Mouse (Mus musculus): ENCODE results near the gene Adgre1. TPM values are rescaled to one million over a fixed set of nuclear protein-coding genes. Genes with fewer than 3 reads are reported as not detected.

The Adgre1 gene
- polyA plus RNA-seq, 1 experiment from 2014 or later, result 25.8 TPM

GRCm38 (mm10) chr17:57339298-57339697 is 19.2 kb upstream of the Adgre1 start:
- no peak overlapping the region for H3K9ac ChIP-seq
- no peaks in the 10 kb centered on the region for H3K9me3 ChIP-seq (replicated peaks)
- H3K4me2 ChIP-seq, result no peak overlapping the region
- no peaks in the 10 kb centered on the region for H3K27me3 ChIP-seq
- H3K4me1 ChIP-seq (replicated peaks), result peaks cover 12% of the 10 kb centered on the region
- no peaks in the 10 kb centered on the region for H3K36me3 ChIP-seq (replicated peaks)
- no peak overlapping the region for H3K4me3 ChIP-seq (replicated peaks)
- WGBS (ENCODE audit: insufficient replicate concordance), result 53% methylated on average over 9 of the region's 9 CpGs
- H3K27ac ChIP-seq (replicated peaks), result no peak overlapping the region; the same call in 1 of the 2 replicates
- no peak for ATAC-seq (ENCODE audit: insufficient read depth)

DNA sequence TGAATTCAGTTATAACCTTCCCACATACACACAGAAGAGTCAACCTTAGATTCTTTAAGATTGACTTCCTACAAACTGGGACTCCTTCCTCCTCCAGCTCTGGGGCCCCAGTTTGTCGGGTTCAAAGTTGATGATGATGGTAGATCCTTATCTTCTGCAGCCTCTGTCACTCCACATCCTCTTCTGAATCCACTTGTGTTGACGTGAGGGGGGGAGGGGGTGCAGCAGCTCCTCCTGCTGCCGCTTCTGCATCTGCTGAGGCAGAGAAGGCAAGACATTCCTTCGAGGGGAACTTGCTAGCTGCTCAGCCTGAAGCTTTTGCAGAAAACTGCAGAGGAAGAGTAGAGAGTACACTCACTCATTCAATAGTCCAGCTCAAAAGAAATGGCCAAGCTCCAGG is 16.9 kb upstream of the Adgre1 start:
- H3K27me3 ChIP-seq, result no peaks in the 10 kb centered on the region
- no peaks in the 10 kb centered on the region for H3K9me3 ChIP-seq (replicated peaks)
- H3K4me1 ChIP-seq (replicated peaks), result peaks cover 3% of the 10 kb centered on the region; the same call in 1 of the 2 replicates
- no peak overlapping the region for H3K4me3 ChIP-seq (replicated peaks)
- no peak overlapping the region for H3K27ac ChIP-seq (replicated peaks)
- H3K9ac ChIP-seq, result no peak overlapping the region
- H3K36me3 ChIP-seq (replicated peaks), result no peaks in the 10 kb centered on the region
- no peak for ATAC-seq (ENCODE audit: insufficient read depth)
- no peak overlapping the region for H3K4me2 ChIP-seq
- WGBS (ENCODE audit: insufficient replicate concordance), result 19% methylated on average over 4 of the region's 4 CpGs

DNA sequence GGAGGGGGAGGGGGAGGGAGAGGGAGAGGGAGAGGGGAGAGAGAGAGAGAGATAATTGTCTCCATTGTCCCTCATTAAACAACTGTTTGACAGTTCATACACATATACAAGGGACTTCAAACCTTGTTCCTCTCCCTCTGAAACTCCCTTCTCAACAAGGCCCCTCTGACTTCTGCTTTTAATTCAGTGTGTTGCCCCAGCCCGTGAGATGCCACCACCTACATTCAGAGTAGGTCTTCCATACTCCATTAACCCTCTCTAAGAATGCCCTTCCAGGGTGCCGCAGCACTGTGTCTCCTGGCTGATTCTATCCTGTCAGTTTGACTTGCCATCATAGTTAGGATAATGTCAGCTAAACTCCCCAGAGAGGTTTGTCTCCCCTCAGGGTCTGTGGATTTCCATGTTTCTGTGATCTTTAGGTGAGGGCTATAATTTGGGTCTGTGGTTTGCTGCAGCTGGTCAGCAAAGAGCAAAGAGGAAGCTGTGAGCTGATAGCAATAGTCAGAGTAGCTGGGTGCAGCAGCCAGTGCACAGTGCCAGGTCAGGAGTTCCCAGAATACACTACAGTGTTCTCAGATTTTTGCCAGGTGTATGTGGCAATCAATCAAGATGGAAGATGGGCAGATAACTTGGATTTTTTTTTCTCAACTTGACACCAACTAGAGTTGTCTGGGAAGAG is 14.3 kb upstream of the Adgre1 start:
- H3K4me2 ChIP-seq, result no peak overlapping the region
- WGBS (ENCODE audit: insufficient replicate concordance), result 6% methylated on average over 2 of the region's 2 CpGs
- H3K4me1 ChIP-seq (replicated peaks), result no peaks in the 10 kb centered on the region; the same call in 1 of the 2 replicates
- H3K27me3 ChIP-seq, result no peaks in the 10 kb centered on the region
- no peak overlapping the region for H3K4me3 ChIP-seq (replicated peaks)
- no peak overlapping the region for H3K9ac ChIP-seq
- H3K36me3 ChIP-seq (replicated peaks), result no peaks in the 10 kb centered on the region
- H3K27ac ChIP-seq (replicated peaks), result 0 out of 2 replicates have a peak overlapping the region, but pooled peaks have one; percentile 24
- no peak for ATAC-seq (ENCODE audit: insufficient read depth)
- no peaks in the 10 kb centered on the region for H3K9me3 ChIP-seq (replicated peaks)

DNA sequence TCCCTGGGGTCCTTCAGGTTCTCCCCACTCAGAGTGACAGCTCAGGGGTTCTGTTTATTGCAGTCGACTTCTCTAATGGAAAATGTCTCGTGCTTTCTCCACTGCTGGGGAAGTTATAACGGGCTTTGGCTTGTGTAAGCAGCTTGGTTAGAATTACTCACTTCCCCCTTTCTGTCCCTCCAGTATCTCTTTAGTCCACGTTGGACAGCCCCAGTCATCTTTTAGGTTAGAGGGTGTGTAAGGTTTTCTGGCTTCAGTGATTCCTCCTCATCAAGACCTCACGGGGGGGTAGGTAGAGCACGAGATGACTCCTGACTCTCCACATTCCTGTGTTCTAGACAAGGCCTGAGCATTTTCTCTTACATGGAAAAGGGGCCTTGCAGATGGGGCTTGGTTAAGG is 11.5 kb upstream of the Adgre1 start:
- Histone ChIP-seq H3K4me2 (no peak overlapping the region), H3K9ac (no peak overlapping the region), H3K27ac (replicated peaks) (0 out of 2 replicates have a peak overlapping the region, but pooled peaks have one; percentile 51), H3K9me3 (replicated peaks) (no peaks in the 10 kb centered on the region), H3K36me3 (replicated peaks) (no peaks in the 10 kb centered on the region), H3K4me1 (replicated peaks) (no peaks in the 10 kb centered on the region; the same call in 1 of the 2 replicates), H3K4me3 (replicated peaks) (no peak overlapping the region), H3K27me3 (no peaks in the 10 kb centered on the region)
- peak; percentile 56 for ATAC-seq (ENCODE audit: insufficient read depth)
- 14% methylated on average over 6 of the region's 6 CpGs for WGBS (ENCODE audit: insufficient replicate concordance)

GRCm38 (mm10) chr17:57347781-57348180 is 10.7 kb upstream of the Adgre1 start:
- no peak overlapping the region for H3K4me3 ChIP-seq (replicated peaks)
- H3K27me3 ChIP-seq, result no peaks in the 10 kb centered on the region
- H3K27ac ChIP-seq (replicated peaks), result 0 out of 2 replicates have a peak overlapping the region, but pooled peaks have one; percentile 51
- ATAC-seq (ENCODE audit: insufficient read depth), result no peak
- H3K4me1 ChIP-seq (replicated peaks), result no peaks in the 10 kb centered on the region; the same call in 1 of the 2 replicates
- H3K4me2 ChIP-seq, result no peak overlapping the region
- 44% methylated on average over 2 of the region's 2 CpGs for WGBS (ENCODE audit: insufficient replicate concordance)
- no peaks in the 10 kb centered on the region for H3K36me3 ChIP-seq (replicated peaks)
- no peak overlapping the region for H3K9ac ChIP-seq
- no peaks in the 10 kb centered on the region for H3K9me3 ChIP-seq (replicated peaks)

GRCm38 (mm10) chr17:57349067-57349466 is 9.4 kb upstream of the Adgre1 start:
- Histone ChIP-seq H3K9ac (no peak overlapping the region), H3K36me3 (replicated peaks) (no peaks in the 10 kb centered on the region), H3K9me3 (replicated peaks) (no peaks in the 10 kb centered on the region), H3K27ac (replicated peaks) (no peak overlapping the region), H3K4me3 (replicated peaks) (no peak overlapping the region), H3K4me1 (replicated peaks) (no peaks in the 10 kb centered on the region; the same call in 1 of the 2 replicates), H3K4me2 (no peak overlapping the region), H3K27me3 (no peaks in the 10 kb centered on the region)
- ATAC-seq (ENCODE audit: insufficient read depth), result no peak
- WGBS (ENCODE audit: insufficient replicate concordance), result 55% methylated on average over 5 of the region's 5 CpGs

- WGBS (ENCODE audit: insufficient replicate concordance), result 64% methylated on average over 5 of the region's 5 CpGs
- no peak overlapping the region for H3K4me3 ChIP-seq (replicated peaks)
Observed at GRCm38 (mm10) chr17:57350212-57350611, 8.3 kb upstream of the Adgre1 start.

DNA sequence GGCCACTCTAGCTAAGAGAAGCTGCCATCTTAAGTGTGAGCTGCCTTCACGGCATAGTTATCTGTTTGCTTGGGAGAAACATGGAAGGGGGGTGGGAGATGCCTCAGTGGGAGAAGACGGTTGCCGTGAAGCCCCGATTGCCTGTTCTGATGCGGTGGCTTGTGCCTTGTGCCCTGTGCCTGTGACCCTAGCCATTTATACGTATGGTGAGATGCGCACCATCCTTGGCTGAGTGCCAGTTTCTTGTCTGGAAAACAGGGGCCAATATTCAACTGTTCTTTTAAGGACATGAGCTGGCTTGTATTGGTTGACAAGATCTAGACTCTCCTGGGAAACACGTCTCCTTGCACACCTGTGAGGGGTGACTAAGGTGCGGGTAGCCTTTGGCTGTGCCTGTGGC is 7.4 kb upstream of the Adgre1 start:
- H3K4me1 ChIP-seq (replicated peaks), result no peaks in the 10 kb centered on the region
- H3K4me2 ChIP-seq, result no peak overlapping the region
- no peak overlapping the region for H3K27ac ChIP-seq (replicated peaks)
- no peak for ATAC-seq (ENCODE audit: insufficient read depth)
- 80% methylated on average over 9 of the region's 9 CpGs for WGBS (ENCODE audit: insufficient replicate concordance)
- no peak overlapping the region for H3K4me3 ChIP-seq (replicated peaks)
- H3K36me3 ChIP-seq (replicated peaks), result no peaks in the 10 kb centered on the region
- H3K9ac ChIP-seq, result no peak overlapping the region
- H3K9me3 ChIP-seq (replicated peaks), result no peaks in the 10 kb centered on the region
- H3K27me3 ChIP-seq, result no peaks in the 10 kb centered on the region

More at GRCm38 (mm10) chr17:57350212-57350611, 8.3 kb upstream of the Adgre1 start:
- Histone ChIP-seq H3K4me1 (replicated peaks) (no peaks in the 10 kb centered on the region), H3K27me3 (no peaks in the 10 kb centered on the region), H3K36me3 (replicated peaks) (no peaks in the 10 kb centered on the region), H3K4me2 (no peak overlapping the region), H3K27ac (replicated peaks) (no peak overlapping the region), H3K9me3 (replicated peaks) (no peaks in the 10 kb centered on the region), H3K9ac (no peak overlapping the region)
- ATAC-seq (ENCODE audit: insufficient read depth), result no peak

DNA sequence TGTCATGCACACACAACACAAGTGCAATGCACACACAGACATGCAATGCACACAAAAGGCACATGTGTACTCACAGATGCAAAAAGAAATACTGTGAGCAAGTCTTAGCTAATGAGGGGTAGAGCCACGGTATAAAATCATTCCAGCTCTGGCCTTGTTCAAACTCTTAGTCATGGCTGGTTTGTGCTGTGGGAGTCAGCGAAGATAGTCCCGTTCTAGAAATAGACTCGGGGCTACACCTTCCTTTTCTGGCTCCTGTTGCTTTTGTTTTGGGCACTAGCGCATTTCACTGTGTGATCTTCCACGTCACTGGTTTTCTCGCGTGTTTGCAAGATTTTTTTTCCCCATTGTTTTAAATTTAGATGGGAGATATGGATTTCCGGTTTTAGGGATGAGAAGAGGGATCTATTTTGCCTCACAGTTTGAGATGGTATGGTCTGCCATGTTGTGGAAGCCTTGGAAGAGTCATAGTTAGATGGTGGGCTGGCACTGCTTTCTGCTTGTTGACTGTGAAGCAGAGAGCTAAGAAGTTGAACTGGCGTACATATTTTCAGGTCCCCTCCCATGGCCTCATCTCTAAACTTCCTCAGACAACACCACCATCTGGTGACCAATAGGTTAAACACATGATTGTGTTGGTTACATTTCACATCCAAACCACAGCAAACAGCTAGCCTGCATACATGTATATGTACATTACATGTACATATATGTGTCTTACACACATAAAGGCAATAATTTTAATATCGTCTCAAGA is 1.2 kb downstream of the Adgre1 start:
- 0 out of 2 replicates have a peak overlapping the region, but pooled peaks have one; percentile 5 for H3K4me3 ChIP-seq (replicated peaks)
- no peak overlapping the region for H3K9ac ChIP-seq
- H3K4me2 ChIP-seq, result no peak overlapping the region
- no peaks in the 10 kb centered on the region for H3K36me3 ChIP-seq (replicated peaks)
- H3K9me3 ChIP-seq (replicated peaks), result no peaks in the 10 kb centered on the region
- no peaks in the 10 kb centered on the region for H3K27me3 ChIP-seq
- WGBS (ENCODE audit: insufficient replicate concordance), result 63% methylated on average over 11 of the region's 11 CpGs
- no peak overlapping the region for H3K27ac ChIP-seq (replicated peaks)
- ATAC-seq (ENCODE audit: insufficient read depth), result no peak
- H3K4me1 ChIP-seq (replicated peaks), result no peaks in the 10 kb centered on the region
